Mouse (Mus musculus) MEL (cell line): ENCODE results near the gene Ctu1. TPM values are rescaled to one million over a fixed set of nuclear protein-coding genes. Genes with fewer than 3 reads are reported as not detected.

Source experiments
- DNase-seq: peaks from one replicate; pipeline ENCODE4 v3.0.0; 2011; ENCODE audit warnings: low read depth, low spot score
- H3K27ac ChIP-seq: 2 replicates; pipeline ENCODE4 v1.5.1; 2012; ENCODE audit warnings: low read depth, mild to moderate bottlenecking, control low read depth, low read length, moderate library complexity; ENCODE audit not compliant: control insufficient read depth
- H3K27me3 ChIP-seq, 2 experiments: fragments of 150-350 bp in 1 of 2; sonication (generic) in 1 of 2; 2 replicates each; pipeline ENCODE4 v1.6.1; 2012; ENCODE audit warnings: low read length in 2 of 2, mild to moderate bottlenecking in 2 of 2, improper control_type of control experiment in 1 of 2, moderate library complexity in 1 of 2; ENCODE audit not compliant: insufficient read depth in 2 of 2, control insufficient read depth in 1 of 2
- H3K36me3 ChIP-seq, 2 experiments: 2 replicates each; pipeline ENCODE4 v1.6.1; 2012 to 2014; ENCODE audit warnings: low read length in 2 of 2, improper control_type of control experiment in 1 of 2, inconsistent platforms in 1 of 2, mild to moderate bottlenecking in 1 of 2; ENCODE audit not compliant: insufficient read depth in 2 of 2, control insufficient read depth in 1 of 2
- H3K4me1 ChIP-seq, 2 experiments: fragments of 150-350 bp in 1 of 2; sonication (generic) in 1 of 2; 2 replicates each; pipeline ENCODE4 v1.6.1; 2012; ENCODE audit warnings: low read length in 2 of 2, improper control_type of control experiment in 1 of 2, mild to moderate bottlenecking in 1 of 2; ENCODE audit not compliant: insufficient read depth in 2 of 2, control insufficient read depth in 1 of 2
- H3K4me3 ChIP-seq, 2 experiments: fragments of 150-350 bp in 1 of 2; sonication (generic) in 1 of 2; 2 replicates each; pipeline ENCODE4 v1.5.1; 2012; ENCODE audit warnings: low read depth in 2 of 2, low read length in 2 of 2, mild to moderate bottlenecking in 2 of 2, moderate library complexity in 2 of 2, control low read depth in 1 of 2, improper control_type of control experiment in 1 of 2; ENCODE audit not compliant: control insufficient read depth in 1 of 2, insufficient read depth in 1 of 2
- H3K79me2 ChIP-seq: 2 replicates; pipeline ENCODE4 v1.6.1; 2012; ENCODE audit warnings: mild to moderate bottlenecking, low read length, moderate library complexity; ENCODE audit not compliant: control insufficient read depth, poor library complexity, insufficient read depth
- H3K9ac ChIP-seq: 2 replicates; pipeline ENCODE4 v1.6.1; 2012; ENCODE audit warnings: low read depth, mild to moderate bottlenecking, control low read depth, low read length, moderate library complexity; ENCODE audit not compliant: control insufficient read depth, poor library complexity, severe bottlenecking
- H3K9me3 ChIP-seq: fragments of 150-350 bp; sonication (generic); replicated peaks from 2 replicates; pipeline ENCODE4 v1.6.1; 2012; ENCODE audit warnings: mild to moderate bottlenecking, low read length, improper control_type of control experiment, moderate library complexity; ENCODE audit not compliant: insufficient read depth
- BHLHE40 ChIP-seq: IDR thresholded peaks from 2 replicates; pipeline ENCODE4 v1.6.1; 2012; ENCODE audit warnings: low read depth, mild to moderate bottlenecking, inconsistent platforms, low read length, improper control_type of control experiment, borderline replicate concordance
- CHD2 ChIP-seq: IDR thresholded peaks from 2 replicates; pipeline ENCODE4 v1.6.1; 2011; ENCODE audit warnings: low read length, improper control_type of control experiment
- CTCF ChIP-seq, 3 experiments: IDR thresholded peaks in 2 of 3; conservative IDR thresholded peaks in 1 of 3; 2 replicates each; pipeline ENCODE4 v1.5.1; 2011 to 2012; ENCODE audit warnings: low read length in 3 of 3, low read depth in 2 of 3, mild to moderate bottlenecking in 2 of 3, improper control_type of control experiment in 1 of 3, inconsistent platforms in 1 of 3, mixed read lengths in 1 of 3, moderate library complexity in 1 of 3; ENCODE audit not compliant: control insufficient read depth in 1 of 3, insufficient read depth in 1 of 3, poor library complexity in 1 of 3, severe bottlenecking in 1 of 3
- E2F4 ChIP-seq: IDR thresholded peaks from 2 replicates; pipeline ENCODE4 v1.6.1; 2011; ENCODE audit warnings: low read depth, low read length, improper control_type of control experiment, borderline replicate concordance
- ELF1 ChIP-seq: IDR thresholded peaks from 2 replicates; pipeline ENCODE4 v1.6.1; 2014; ENCODE audit warnings: low read depth, mild to moderate bottlenecking, inconsistent platforms, low read length, improper control_type of control experiment, moderate library complexity
- GABPA ChIP-seq: IDR thresholded peaks from 2 replicates; pipeline ENCODE4 v1.6.1; 2012; ENCODE audit warnings: low read depth, mild to moderate bottlenecking, inconsistent platforms, low read length, improper control_type of control experiment, moderate library complexity
- GATA1 ChIP-seq: IDR thresholded peaks from 2 replicates; pipeline ENCODE4 v1.6.1; 2011; ENCODE audit warnings: low read depth, low read length, improper control_type of control experiment
- JUND ChIP-seq: IDR thresholded peaks from 2 replicates; pipeline ENCODE4 v1.6.1; 2011; ENCODE audit warnings: low read depth, mild to moderate bottlenecking, improper control_type of control experiment, low read length
- KAT2A ChIP-seq: conservative IDR thresholded peaks from 2 replicates; pipeline ENCODE4 v1.6.1; 2012; ENCODE audit warnings: low read depth, low read length, improper control_type of control experiment, inconsistent platforms
- MAFK ChIP-seq: IDR thresholded peaks from 2 replicates; pipeline ENCODE4 v1.6.1; 2011; ENCODE audit warnings: low read depth, mild to moderate bottlenecking, low read length, improper control_type of control experiment, borderline replicate concordance
- MAX ChIP-seq: IDR thresholded peaks from 2 replicates; pipeline ENCODE4 v1.6.1; 2011; ENCODE audit warnings: low read length, improper control_type of control experiment
- MAZ ChIP-seq: IDR thresholded peaks from 2 replicates; pipeline ENCODE4 v1.6.1; 2012; ENCODE audit warnings: low read depth, mild to moderate bottlenecking, inconsistent platforms, low read length, improper control_type of control experiment
- MEF2A ChIP-seq: IDR thresholded peaks from 2 replicates; pipeline ENCODE4 v1.6.1; 2014; ENCODE audit warnings: low read depth, mild to moderate bottlenecking, inconsistent platforms, low read length, improper control_type of control experiment; ENCODE audit not compliant: poor library complexity, insufficient replicate concordance, severe bottlenecking; ENCODE audit errors: extremely low read depth
- MYB ChIP-seq: IDR thresholded peaks from 2 replicates; pipeline ENCODE4 v1.6.1; 2011; ENCODE audit warnings: mild to moderate bottlenecking, low read depth, low read length, improper control_type of control experiment
- MYC ChIP-seq: IDR thresholded peaks from 2 replicates; pipeline ENCODE4 v1.6.1; 2011; ENCODE audit warnings: low read depth, mild to moderate bottlenecking, low read length, improper control_type of control experiment, moderate library complexity
- POLR2A ChIP-seq, 2 experiments: IDR thresholded peaks; 2 replicates each; pipeline ENCODE4 v1.6.1; 2011 to 2012; ENCODE audit warnings: low read length in 2 of 2, mild to moderate bottlenecking in 2 of 2, control low read depth in 1 of 2, improper control_type of control experiment in 1 of 2, low read depth in 1 of 2, moderate library complexity in 1 of 2; ENCODE audit not compliant: control insufficient read depth in 1 of 2, insufficient read depth in 1 of 2, poor library complexity in 1 of 2
- RAD21 ChIP-seq: IDR thresholded peaks from 2 replicates; pipeline ENCODE4 v1.6.1; 2011; ENCODE audit warnings: mild to moderate bottlenecking, low read depth, low read length, improper control_type of control experiment
- RCOR1 ChIP-seq: IDR thresholded peaks from 2 replicates; pipeline ENCODE4 v1.6.1; 2012; ENCODE audit warnings: low read depth, mild to moderate bottlenecking, inconsistent platforms, low read length, improper control_type of control experiment
- SMC3 ChIP-seq: IDR thresholded peaks from 2 replicates; pipeline ENCODE4 v1.6.1; 2011; ENCODE audit warnings: low read depth, low read length, improper control_type of control experiment
- TAL1 ChIP-seq: IDR thresholded peaks from 2 replicates; pipeline ENCODE4 v1.6.1; 2012; ENCODE audit warnings: mild to moderate bottlenecking, inconsistent platforms, low read length, moderate library complexity, mixed read lengths
- UBTF ChIP-seq: IDR thresholded peaks from 2 replicates; pipeline ENCODE4 v1.6.1; 2012; ENCODE audit warnings: low read depth, mild to moderate bottlenecking, inconsistent platforms, low read length, improper control_type of control experiment, moderate library complexity, borderline replicate concordance; ENCODE audit not compliant: insufficient read depth
- USF1 ChIP-seq: IDR thresholded peaks from 2 replicates; pipeline ENCODE4 v1.6.1; 2014; ENCODE audit warnings: low read depth, mild to moderate bottlenecking, inconsistent platforms, low read length, improper control_type of control experiment, moderate library complexity
- USF2 ChIP-seq, 2 experiments: IDR thresholded peaks; 2 replicates each; pipeline ENCODE4 v1.6.1; 2011 to 2012; ENCODE audit warnings: improper control_type of control experiment in 2 of 2, low read length in 2 of 2, borderline replicate concordance in 1 of 2, inconsistent platforms in 1 of 2, low read depth in 1 of 2, mild to moderate bottlenecking in 1 of 2; ENCODE audit not compliant: insufficient read depth in 1 of 2
- ZC3H11A ChIP-seq: IDR thresholded peaks from 2 replicates; pipeline ENCODE4 v1.6.1; 2012; ENCODE audit warnings: low read depth, mild to moderate bottlenecking, inconsistent platforms, low read length, improper control_type of control experiment
- ZMIZ1 ChIP-seq: IDR thresholded peaks from 2 replicates; pipeline ENCODE4 v1.6.1; 2012; ENCODE audit warnings: low read depth, mild to moderate bottlenecking, inconsistent platforms, low read length, improper control_type of control experiment, moderate library complexity
- polyA plus RNA-seq, 2 experiments: library from polyadenylated mRNA; stranded (reverse) in 1 of 2; unstranded in 1 of 2; fragments of >175 nt in 1 of 2; fragments of >200 nt in 1 of 2; gene quantifications; 2 replicates each; pipeline versions ENCODE4 v1.2.1 to v1.2.4; 2012; ENCODE audit warnings: low replicate concordance in 2 of 2, low read depth in 1 of 2; ENCODE audit not compliant: insufficient read length in 2 of 2, insufficient read depth in 1 of 2, missing spikeins in 1 of 2
- total RNA-seq: library from RNA; depleted of rRNA; stranded (reverse); fragments of 300-350 nt; gene quantifications from 2 replicates; pipeline ENCODE4 v1.2.3, GENCODE M21; 2012

The Ctu1 gene
- total and polyA plus RNA-seq, 3 experiments = 15.6 to 17.2 TPM; not detected in 1

- no peak for DNase-seq
- TF ChIP-seq GATA1 = no peak
- TF ChIP-seq ZC3H11A = no peak
- no peak for TF ChIP-seq USF1
- TF ChIP-seq MAZ = no peak
- TF ChIP-seq MYC = no peak
- TF ChIP-seq E2F4 = no peak
- no peak for TF ChIP-seq CTCF (IDR thresholded peaks at IDR 0.05 in 2 of 3, conservative IDR thresholded peaks at IDR 0.05 in 1 of 3; ENCODE audit: control insufficient read depth in 1 of 3, insufficient read depth in 1 of 3, low read depth in 2 of 3, low read length in 3 of 3, poor library complexity in 1 of 3, severe bottlenecking in 1 of 3)
- TF ChIP-seq MEF2A = no peak
- TF ChIP-seq MYB = no peak
- no peak for TF ChIP-seq SMC3
- no peak for TF ChIP-seq USF2 (IDR thresholded peaks at IDR 0.05; ENCODE audit: borderline replicate concordance in 1 of 2, insufficient read depth in 1 of 2, low read depth in 1 of 2, low read length in 2 of 2)
- no peak for TF ChIP-seq MAFK
- no peak for TF ChIP-seq TAL1
- no peak for TF ChIP-seq BHLHE40
- TF ChIP-seq, all 39 proteins: peak for 0
- H3K4me3 ChIP-seq = no peak overlapping the region
- H3K79me2 ChIP-seq = no peaks in the 10 kb centered on the region
- H3K27ac ChIP-seq = no peak overlapping the region
- no peaks in the 10 kb centered on the region for H3K9me3 ChIP-seq
- no peak overlapping the region for H3K9ac ChIP-seq
- no peaks in the 10 kb centered on the region for H3K27me3 ChIP-seq
- H3K36me3 ChIP-seq = no peaks in the 10 kb centered on the region
- H3K4me1 ChIP-seq = no peaks in the 10 kb centered on the region
Observed at GRCm38 (mm10) chr7:43622927-43623326, 48.9 kb upstream of the Ctu1 start.

- H3K79me2 ChIP-seq = no peaks in the 10 kb centered on the region
- no peaks in the 10 kb centered on the region for H3K36me3 ChIP-seq
- H3K27ac ChIP-seq = no peak overlapping the region
- no peak for DNase-seq
- no peaks in the 10 kb centered on the region for H3K27me3 ChIP-seq
- H3K4me3 ChIP-seq = no peak overlapping the region
- no peaks in the 10 kb centered on the region for H3K9me3 ChIP-seq
- no peak overlapping the region for H3K9ac ChIP-seq
- no peaks in the 10 kb centered on the region for H3K4me1 ChIP-seq
- TF ChIP-seq TAL1 (no peak), ZC3H11A (no peak), KAT2A (no peak), MEF2A (no peak), RCOR1 (no peak), ELF1 (no peak), POLR2A (IDR thresholded peaks at IDR 0.05; ENCODE audit: control insufficient read depth in 1 of 2, insufficient read depth in 1 of 2, low read depth in 1 of 2, low read length in 2 of 2, poor library complexity in 1 of 2) (no peak), MYC (no peak), USF2 (IDR thresholded peaks at IDR 0.05; ENCODE audit: borderline replicate concordance in 1 of 2, insufficient read depth in 1 of 2, low read depth in 1 of 2, low read length in 2 of 2) (no peak), MAFK (no peak), CHD2 (no peak), ZMIZ1 (no peak), MAX (no peak), E2F4 (no peak), GABPA (no peak), UBTF (no peak), RAD21 (no peak), MAZ (no peak), JUND (no peak), SMC3 (no peak)
- TF ChIP-seq, all 39 proteins: peak for 0
Observed at GRCm38 (mm10) chr7:43623819-43624218, 48.0 kb upstream of the Ctu1 start.
